Mouse (Mus musculus): Measurements from ENCODE around the gene Ssxb6. TPM values are rescaled to one million over a fixed set of nuclear protein-coding genes. Genes with fewer than 3 reads are reported as not detected.
"Not testable (repeated sequence)": the region's sequence is repeated elsewhere in the genome, so short reads cannot be mapped to it uniquely, and the experiment has no call there.

The Ssxb6 gene
- polyA plus RNA-seq (2015; fragmentation: Nextera tagmentation; extraction: Ambion mirVana): not detected in 2 replicates

- H3K27ac ChIP-seq (replicated peaks); H3K4me2 ChIP-seq; H3K4me1 ChIP-seq (replicated peaks); H3K27me3 ChIP-seq; H3K4me3 ChIP-seq; H3K9ac ChIP-seq; H3K9me3 ChIP-seq; ATAC-seq (ENCODE audit: low read depth); H3K36me3 ChIP-seq: not testable (repeated sequence)
- 73% methylated on average over 4 of the region's 4 CpGs for WGBS
Measured at GRCm38 (mm10) chrX:8548155-8548554, at the start of gene Ssxb6. Gene Ssxb6 (minus strand): TSS chrX:8548255.

GRCm38 (mm10) chrX:8591716-8592115 is 43.7 kb upstream of the Ssxb6 start, which contains the start of gene Ssxb3:
Gene Ssxb3 (minus strand): TSS chrX:8591816.
- H3K27me3 ChIP-seq; H3K4me1 ChIP-seq (replicated peaks); H3K9ac ChIP-seq; H3K4me3 ChIP-seq; H3K27ac ChIP-seq (replicated peaks); ATAC-seq (ENCODE audit: low read depth); H3K4me2 ChIP-seq; H3K36me3 ChIP-seq; H3K9me3 ChIP-seq: not testable (repeated sequence)
- 45% methylated on average over 1 of the region's 1 CpGs for WGBS

- WGBS: 87% methylated on average over 2 of the region's 2 CpGs
- Histone ChIP-seq H3K27ac (replicated peaks) (no peak within 1 kb of the TSS), H3K9me3 (no peaks in the 10 kb centered on the region), H3K9ac (no peak within 1 kb of the TSS), H3K27me3 (no peaks in the 10 kb centered on the region), H3K4me2 (no peak within 1 kb of the TSS), H3K4me3 (no peak within 1 kb of the TSS), H3K36me3 (no peaks in the 10 kb centered on the region), H3K4me1 (replicated peaks) (no peaks in the 10 kb centered on the region)
- ATAC-seq (ENCODE audit: low read depth): no peak
Measured at GRCm38 (mm10) chrX:8524854-8525253, 23.2 kb downstream of the Ssxb6 start, which contains the start of gene Gm14459. Gene Gm14459 (minus strand): TSS chrX:8524954.

Other genes starting within 250 kb of the Ssxb6 start
- gene Ssxb10, start 220.8 kb downstream of the Ssxb6 start, polyA plus RNA-seq (2015; fragmentation: Nextera tagmentation; extraction: Ambion mirVana): not detected in 2 replicates
- not detected in 2 replicates for gene Ssxb9, start 181.3 kb downstream of the Ssxb6 start, polyA plus RNA-seq (2015; fragmentation: Nextera tagmentation; extraction: Ambion mirVana)
- not detected in 2 replicates for gene Ssxb1, start 134.9 kb downstream of the Ssxb6 start, polyA plus RNA-seq (2015; fragmentation: Nextera tagmentation; extraction: Ambion mirVana)
- gene Ssxb2, start 86.5 kb downstream of the Ssxb6 start, polyA plus RNA-seq (2015; fragmentation: Nextera tagmentation; extraction: Ambion mirVana): not detected in 2 replicates
- not detected in 2 replicates for gene Gm14459, start 23.3 kb downstream of the Ssxb6 start, polyA plus RNA-seq (2015; fragmentation: Nextera tagmentation; extraction: Ambion mirVana)
- gene Ssxb3, start 43.6 kb upstream of the Ssxb6 start, polyA plus RNA-seq (2015; fragmentation: Nextera tagmentation; extraction: Ambion mirVana): not detected in 2 replicates
- gene Ssxb8, start 142.6 kb upstream of the Ssxb6 start, polyA plus RNA-seq (2015; fragmentation: Nextera tagmentation; extraction: Ambion mirVana): not detected in 2 replicates
- not detected in 2 replicates for gene Ssx9, start 200.2 kb upstream of the Ssxb6 start, polyA plus RNA-seq (2015; fragmentation: Nextera tagmentation; extraction: Ambion mirVana)

Measured in neural tube, embryonic 13.5 days (tissue).